Mouse (Mus musculus) heart, embryonic 14.5 days (tissue): ENCODE results near the gene Glb1l. TPM values are rescaled to one million over a fixed set of nuclear protein-coding genes. Genes with fewer than 3 reads are reported as not detected.

Source experiments
- ATAC-seq: fragments of 200-750 bp; cut with Nextera tagmentation; 2 replicates; pipeline ENCODE4 v1.8.0; 2017; ENCODE audit warnings: low read depth, moderate TSS enrichment; ENCODE audit not compliant: insufficient number of reproducible peaks, insufficient read depth, low FRiP score
- H3K27ac ChIP-seq, 2 experiments: fragments of 200-500 bp in 1 of 2; fragments of 300-500 bp in 1 of 2; sonication (generic) in 1 of 2; replicated peaks in 1 of 2; 2 replicates each; pipeline ENCODE4 v1.5.1; 2012 to 2014; ENCODE audit warnings: low read depth in 2 of 2, low read length in 2 of 2, control low read depth in 1 of 2, mild to moderate bottlenecking in 1 of 2, mixed read lengths in 1 of 2; ENCODE audit not compliant: control insufficient read depth in 1 of 2, insufficient read depth in 1 of 2
- H3K27me3 ChIP-seq: fragments of 300-500 bp; sonication (generic); 2 replicates; pipeline ENCODE4 v1.6.1; 2014; ENCODE audit warnings: mild to moderate bottlenecking, low read length, control low read depth; ENCODE audit not compliant: control insufficient read depth, insufficient read depth
- H3K36me3 ChIP-seq: fragments of 300-500 bp; sonication (generic); 2 replicates; pipeline ENCODE4 v1.6.1; 2014; ENCODE audit warnings: mild to moderate bottlenecking, control low read depth, low read length, mixed read lengths; ENCODE audit not compliant: control insufficient read depth, insufficient read depth
- H3K4me1 ChIP-seq, 2 experiments: fragments of 200-500 bp in 1 of 2; fragments of 300-500 bp in 1 of 2; sonication (generic) in 1 of 2; 2 replicates each; pipeline ENCODE4 v1.6.1; 2012 to 2014; ENCODE audit warnings: low read length in 2 of 2, control low read depth in 1 of 2, mixed read lengths in 1 of 2; ENCODE audit not compliant: control insufficient read depth in 2 of 2, insufficient read depth in 2 of 2
- H3K4me2 ChIP-seq: fragments of 300-500 bp; sonication (generic); 2 replicates; pipeline ENCODE4 v1.6.1; 2014; ENCODE audit warnings: mild to moderate bottlenecking, low read length
- H3K4me3 ChIP-seq, 2 experiments: fragments of 200-500 bp in 1 of 2; fragments of 300-500 bp in 1 of 2; sonication (generic) in 1 of 2; 2 replicates each; pipeline ENCODE4 v1.5.1; 2012 to 2014; ENCODE audit warnings: low read length in 2 of 2, mild to moderate bottlenecking in 2 of 2, control low read depth in 1 of 2, low read depth in 1 of 2, moderate library complexity in 1 of 2; ENCODE audit not compliant: control insufficient read depth in 1 of 2, insufficient read depth in 1 of 2
- H3K9ac ChIP-seq: fragments of 300-500 bp; sonication (generic); 2 replicates; pipeline ENCODE4 v1.6.1; 2014; ENCODE audit warnings: mild to moderate bottlenecking, low read length
- H3K9me3 ChIP-seq: fragments of 300-500 bp; sonication (generic); 2 replicates; pipeline ENCODE4 v1.6.1; 2016; ENCODE audit warnings: low read length, control low read depth; ENCODE audit not compliant: control insufficient read depth
- WGBS: fragments of 180-500 bp; shearing (Covaris S2); extraction: QIAGEN DNeasy Blood & Tissue Kit; methylation state at CpG from one replicate; pipeline ENCODE4 v1.1.7; 2014; 5-methylcytosine and 5-hydroxymethylcytosine counted together
- polyA plus RNA-seq: library from polyadenylated mRNA; unstranded; fragments of >200 nt; fragmentation: Nextera tagmentation; extraction: Ambion mirVana; gene quantifications from 2 replicates; pipeline ENCODE4 v1.2.1, GENCODE M21; 2014

Gene Glb1l
- polyA plus RNA-seq, 1 experiment from 2014 or later, result 8.4 TPM

GRCm38 (mm10) chr1:75230335-75230994 lies 19.9 kb upstream of the Glb1l start:
- H3K4me1 ChIP-seq, result peaks cover 6 to 14% of the 10 kb centered on the region in 2 experiments
- H3K9me3 ChIP-seq, result no peaks in the 10 kb centered on the region
- H3K27me3 ChIP-seq, result no peaks in the 10 kb centered on the region
- no peak overlapping the region for H3K4me2 ChIP-seq
- no peak for ATAC-seq
- WGBS, result 70% methylated on average over 7 of the region's 7 CpGs
- H3K27ac ChIP-seq, result no peak overlapping the region
- no peak overlapping the region for H3K4me3 ChIP-seq
- H3K36me3 ChIP-seq, result no peaks in the 10 kb centered on the region
- H3K9ac ChIP-seq, result no peak overlapping the region

- no peaks in the 10 kb centered on the region for H3K27me3 ChIP-seq
- no peak overlapping the region for H3K27ac ChIP-seq
- no peak overlapping the region for H3K4me2 ChIP-seq
- H3K36me3 ChIP-seq, result no peaks in the 10 kb centered on the region
- 56% methylated on average over 4 of the region's 4 CpGs for WGBS
- ATAC-seq, result no peak
- no peaks in the 10 kb centered on the region for H3K9me3 ChIP-seq
- no peak overlapping the region for H3K4me3 ChIP-seq
- H3K9ac ChIP-seq, result no peak overlapping the region
- H3K4me1 ChIP-seq, result peaks cover 3% of the 10 kb centered on the region in 2 experiments; a peak in 2 of 4 replicates
Measured at GRCm38 (mm10) chr1:75229158-75229557, 18.5 kb upstream of the Glb1l start.

- no peak overlapping the region for H3K9ac ChIP-seq
Measured at GRCm38 (mm10) chr1:75227653-75228052, 17.0 kb upstream of the Glb1l start.

DNA sequence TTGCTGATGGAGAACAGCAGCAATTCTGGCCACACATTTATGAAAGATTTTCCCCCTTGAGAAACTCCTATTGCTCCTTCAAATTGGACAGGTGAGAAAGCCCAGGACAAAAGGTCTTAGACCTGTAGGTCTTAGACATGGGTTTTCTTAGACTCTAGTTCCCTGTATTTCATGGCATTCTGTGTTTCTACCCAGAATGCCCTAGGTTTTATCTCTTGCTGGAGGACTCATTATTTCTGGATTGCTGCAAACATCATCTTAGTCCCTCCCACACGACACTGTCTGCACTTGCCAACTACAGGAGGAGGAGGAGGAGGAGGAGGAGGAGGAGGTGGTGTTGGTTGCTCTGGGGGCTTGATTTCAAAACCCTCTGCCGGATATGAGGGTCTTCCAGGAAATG lies 15.5 kb upstream of the Glb1l start:
- no peak overlapping the region for H3K9ac ChIP-seq
- no peaks in the 10 kb centered on the region for H3K9me3 ChIP-seq
- no peak for ATAC-seq
- no peaks in the 10 kb centered on the region for H3K36me3 ChIP-seq
- H3K27ac ChIP-seq, result no peak overlapping the region
- no peak overlapping the region for H3K4me2 ChIP-seq
- H3K4me3 ChIP-seq, result no peak overlapping the region
- WGBS, result 51% methylated on average over 2 of the region's 2 CpGs
- H3K27me3 ChIP-seq, result peaks cover 6% of the 10 kb centered on the region
- H3K4me1 ChIP-seq, result peaks cover 3% of the 10 kb centered on the region in 2 experiments; a peak in 2 of 4 replicates

More at GRCm38 (mm10) chr1:75227653-75228052, 17.0 kb upstream of the Glb1l start:
- Histone ChIP-seq H3K27me3 (no peaks in the 10 kb centered on the region), H3K4me1 (peaks cover 3% of the 10 kb centered on the region in 2 experiments; a peak in 2 of 4 replicates), H3K4me2 (no peak overlapping the region), H3K36me3 (no peaks in the 10 kb centered on the region), H3K27ac (peak overlapping the region in 1 of 2 experiments; percentile 57; a peak in 2 of 4 replicates), H3K4me3 (no peak overlapping the region), H3K9me3 (no peaks in the 10 kb centered on the region)
- no peak for ATAC-seq
- 61% methylated on average over 1 of the region's 1 CpGs for WGBS

DNA sequence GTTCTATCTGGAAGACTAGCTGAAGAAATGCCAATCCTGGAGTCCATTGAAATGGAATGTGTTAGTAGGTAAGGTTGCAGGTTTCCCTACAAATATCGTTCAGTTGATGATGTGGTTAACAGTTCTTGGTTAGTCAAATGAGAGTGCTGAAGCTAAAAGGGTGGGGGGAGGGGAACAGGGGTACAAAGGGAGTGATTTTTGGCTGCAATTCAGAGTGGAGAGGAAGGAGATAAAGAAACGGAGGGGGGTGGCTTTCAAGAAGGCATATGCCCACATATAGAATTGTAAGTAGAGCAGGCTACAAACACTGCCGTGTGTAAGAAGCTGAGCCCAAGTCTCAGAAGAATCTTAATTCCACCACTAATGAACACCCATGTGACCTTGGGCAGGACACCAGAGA lies 14.9 kb upstream of the Glb1l start:
- Histone ChIP-seq H3K27me3 (peaks cover 12% of the 10 kb centered on the region), H3K4me2 (no peak overlapping the region), H3K9ac (no peak overlapping the region), H3K27ac (no peak overlapping the region), H3K4me1 (peaks cover 3% of the 10 kb centered on the region in 2 experiments; a peak in 2 of 4 replicates), H3K9me3 (no peaks in the 10 kb centered on the region), H3K36me3 (no peaks in the 10 kb centered on the region), H3K4me3 (no peak overlapping the region)
- no peak for ATAC-seq
- 33% methylated on average over 3 of the region's 3 CpGs for WGBS

GRCm38 (mm10) chr1:75223532-75223931 lies 12.9 kb upstream of the Glb1l start:
- H3K36me3 ChIP-seq, result no peaks in the 10 kb centered on the region
- H3K9ac ChIP-seq, result no peak overlapping the region
- no peak overlapping the region for H3K27ac ChIP-seq
- ATAC-seq, result no peak
- H3K9me3 ChIP-seq, result no peaks in the 10 kb centered on the region
- peaks cover 24% of the 10 kb centered on the region for H3K27me3 ChIP-seq
- H3K4me3 ChIP-seq, result no peak overlapping the region
- WGBS, result 58% methylated on average over 6 of the region's 6 CpGs
- H3K4me1 ChIP-seq, result peaks cover 7 to 9% of the 10 kb centered on the region in 2 experiments; a peak in 3 of 4 replicates
- no peak overlapping the region for H3K4me2 ChIP-seq

DNA sequence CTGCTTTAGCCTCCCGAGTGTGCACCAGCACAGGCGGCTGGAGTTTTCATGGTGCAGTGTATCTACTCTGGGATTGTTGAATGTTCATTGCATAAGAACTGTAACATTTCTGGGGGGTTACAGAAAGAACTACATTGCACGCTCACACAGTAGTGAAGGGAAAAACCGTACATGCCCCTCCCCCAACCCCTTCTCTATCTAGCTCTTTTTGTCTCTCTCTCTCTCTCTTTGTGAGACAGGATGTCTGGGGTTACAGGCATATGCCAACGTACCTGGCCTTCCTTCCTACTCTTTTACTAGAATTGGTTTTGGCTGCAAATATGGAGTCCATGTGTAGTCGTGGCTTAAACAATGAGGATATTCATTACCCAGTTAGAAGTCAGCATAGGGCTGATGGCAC lies 12.3 kb upstream of the Glb1l start:
- Histone ChIP-seq H3K9me3 (no peaks in the 10 kb centered on the region), H3K4me3 (no peak overlapping the region), H3K27ac (no peak overlapping the region), H3K9ac (no peak overlapping the region), H3K4me2 (no peak overlapping the region), H3K36me3 (no peaks in the 10 kb centered on the region), H3K27me3 (peaks cover 26% of the 10 kb centered on the region), H3K4me1 (peaks cover 7 to 13% of the 10 kb centered on the region in 2 experiments)
- 69% methylated on average over 6 of the region's 6 CpGs for WGBS
- ATAC-seq, result no peak

DNA sequence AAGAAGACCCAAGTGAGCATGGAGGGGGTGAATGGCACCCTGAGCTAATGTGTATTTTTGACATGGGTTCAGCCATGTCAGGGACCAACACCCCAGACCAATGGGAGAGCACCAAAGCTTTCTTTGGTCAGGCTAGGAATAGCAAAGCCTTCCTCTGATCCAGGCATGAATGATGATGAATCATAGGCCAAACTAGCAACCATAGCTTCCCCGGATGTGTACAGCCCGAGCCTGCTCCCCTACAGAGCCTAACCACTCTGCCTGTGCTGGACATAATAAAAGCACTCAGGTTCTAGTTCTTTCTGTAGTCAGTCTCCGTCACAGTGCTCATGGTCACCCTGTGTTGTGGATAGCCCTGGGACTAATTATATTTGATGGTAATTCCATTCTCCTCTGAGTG lies 10.9 kb upstream of the Glb1l start:
- H3K4me1 ChIP-seq, result peaks cover 4 to 9% of the 10 kb centered on the region in 2 experiments
- H3K27me3 ChIP-seq, result peaks cover 29% of the 10 kb centered on the region
- H3K9ac ChIP-seq, result no peak overlapping the region
- no peak overlapping the region for H3K4me2 ChIP-seq
- 71% methylated on average over 3 of the region's 3 CpGs for WGBS
- no peak overlapping the region for H3K4me3 ChIP-seq
- H3K9me3 ChIP-seq, result no peaks in the 10 kb centered on the region
- no peak for ATAC-seq
- H3K27ac ChIP-seq, result no peak overlapping the region
- no peaks in the 10 kb centered on the region for H3K36me3 ChIP-seq
